Mouse (Mus musculus) heart, embryonic 10.5 days (tissue): ENCODE results near the gene Ergic1. TPM values are rescaled to one million over a fixed set of nuclear protein-coding genes. Genes with fewer than 3 reads are reported as not detected.

Experiments used
- DNase-seq: peaks from one replicate; pipeline ENCODE4 v3.0.0-alpha.2; 2017; ENCODE audit warnings: low spot score
- H3K27ac ChIP-seq: fragments of 300-500 bp; sonication (generic); 2 replicates; pipeline ENCODE4 v1.5.1; 2016; ENCODE audit warnings: mild to moderate bottlenecking
- H3K27me3 ChIP-seq: fragments of 300-500 bp; sonication (generic); 2 replicates; pipeline ENCODE4 v1.6.1; 2016; ENCODE audit warnings: mild to moderate bottlenecking; ENCODE audit not compliant: poor library complexity, insufficient read depth, severe bottlenecking
- H3K36me3 ChIP-seq: fragments of 300-500 bp; sonication (generic); 2 replicates; pipeline ENCODE4 v1.6.1; 2016; ENCODE audit warnings: mild to moderate bottlenecking, moderate library complexity
- H3K4me1 ChIP-seq: fragments of 300-500 bp; sonication (generic); 2 replicates; pipeline ENCODE4 v1.6.1; 2016; ENCODE audit warnings: mild to moderate bottlenecking
- H3K4me3 ChIP-seq: fragments of 300-500 bp; sonication (generic); 2 replicates; pipeline ENCODE4 v1.5.1; 2016; ENCODE audit warnings: mild to moderate bottlenecking, moderate library complexity
- H3K9me3 ChIP-seq: fragments of 300-500 bp; sonication (generic); 2 replicates; pipeline ENCODE4 v1.6.1; 2016; ENCODE audit warnings: mild to moderate bottlenecking, moderate library complexity
- WGBS: fragments of 180-500 bp; shearing (Covaris S2); methylation state at CpG from one replicate; pipeline ENCODE4 v1.1.7; 2016; 5-methylcytosine and 5-hydroxymethylcytosine counted together
- polyA plus RNA-seq: library from polyadenylated mRNA; unstranded; fragments of >200 nt; fragmentation: Nextera tagmentation; extraction: Ambion mirVana; gene quantifications from 2 replicates; pipeline ENCODE4 v1.2.1, GENCODE M21; 2016

Gene Ergic1
- polyA plus RNA-seq, 1 experiment from 2014 or later = 150 TPM

GRCm38 (mm10) chr17:26611328-26611727 lies 50.0 kb downstream of the Ergic1 start:
- DNase-seq = no peak
- Histone ChIP-seq H3K27ac (peak overlapping the region; percentile 90), H3K4me3 (no peak overlapping the region), H3K9me3 (no peaks in the 10 kb centered on the region), H3K4me1 (peaks cover 41% of the 10 kb centered on the region), H3K27me3 (no peaks in the 10 kb centered on the region), H3K36me3 (peaks cover 70% of the 10 kb centered on the region)
- 57% methylated on average over 7 of the region's 7 CpGs for WGBS

DNA sequence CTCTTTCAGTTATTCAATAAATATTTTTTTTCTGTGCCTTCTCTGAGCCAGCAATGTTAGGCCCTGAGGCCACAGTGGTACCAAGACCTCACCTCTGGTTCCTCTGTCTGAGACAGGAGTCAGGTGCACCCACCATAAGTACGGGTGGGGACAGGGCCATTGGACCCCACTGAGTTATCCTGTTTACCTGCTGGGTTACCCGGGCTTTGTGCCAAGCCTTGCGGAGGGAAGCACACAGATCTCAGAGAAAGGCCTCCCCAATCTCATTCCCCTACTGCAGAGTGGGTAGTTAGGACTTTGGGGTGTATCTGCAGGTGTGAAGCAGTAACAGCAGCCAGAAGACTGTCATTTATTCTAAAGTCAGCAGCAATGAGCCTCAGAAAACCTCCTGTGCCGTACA lies 50.6 kb downstream of the Ergic1 start:
- Histone ChIP-seq H3K4me3 (no peak overlapping the region), H3K27me3 (no peaks in the 10 kb centered on the region), H3K9me3 (no peaks in the 10 kb centered on the region), H3K4me1 (peaks cover 46% of the 10 kb centered on the region), H3K36me3 (peaks cover 72% of the 10 kb centered on the region), H3K27ac (peak overlapping the region; percentile 90)
- WGBS = 93% methylated on average over 4 of the region's 4 CpGs
- no peak for DNase-seq

DNA sequence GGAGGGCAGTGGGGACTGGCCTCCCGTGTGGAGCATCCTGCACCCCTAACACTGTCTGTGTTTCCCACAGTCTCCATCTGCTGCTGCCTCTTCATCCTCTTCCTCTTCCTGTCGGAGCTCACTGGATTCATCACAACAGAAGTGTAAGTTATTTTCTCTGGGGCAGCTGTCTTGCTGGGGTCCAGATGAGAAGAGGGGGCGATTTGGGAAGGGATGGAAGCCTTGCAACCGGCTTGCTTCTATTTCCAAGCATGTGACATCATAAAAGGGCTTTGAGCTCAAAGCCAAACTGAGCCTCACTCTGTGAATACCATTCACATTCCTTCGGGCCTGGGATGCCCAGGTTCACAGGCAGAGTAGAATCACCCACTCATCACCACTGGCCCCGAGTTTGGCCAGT lies 53.0 kb downstream of the Ergic1 start:
- Histone ChIP-seq H3K27ac (peak overlapping the region; percentile 0; the same call in 1 of the 2 replicates), H3K9me3 (no peaks in the 10 kb centered on the region), H3K4me1 (peaks cover 37% of the 10 kb centered on the region), H3K27me3 (no peaks in the 10 kb centered on the region), H3K4me3 (no peak overlapping the region), H3K36me3 (peaks cover 78% of the 10 kb centered on the region)
- no peak for DNase-seq
- 82% methylated on average over 6 of the region's 6 CpGs for WGBS

DNA sequence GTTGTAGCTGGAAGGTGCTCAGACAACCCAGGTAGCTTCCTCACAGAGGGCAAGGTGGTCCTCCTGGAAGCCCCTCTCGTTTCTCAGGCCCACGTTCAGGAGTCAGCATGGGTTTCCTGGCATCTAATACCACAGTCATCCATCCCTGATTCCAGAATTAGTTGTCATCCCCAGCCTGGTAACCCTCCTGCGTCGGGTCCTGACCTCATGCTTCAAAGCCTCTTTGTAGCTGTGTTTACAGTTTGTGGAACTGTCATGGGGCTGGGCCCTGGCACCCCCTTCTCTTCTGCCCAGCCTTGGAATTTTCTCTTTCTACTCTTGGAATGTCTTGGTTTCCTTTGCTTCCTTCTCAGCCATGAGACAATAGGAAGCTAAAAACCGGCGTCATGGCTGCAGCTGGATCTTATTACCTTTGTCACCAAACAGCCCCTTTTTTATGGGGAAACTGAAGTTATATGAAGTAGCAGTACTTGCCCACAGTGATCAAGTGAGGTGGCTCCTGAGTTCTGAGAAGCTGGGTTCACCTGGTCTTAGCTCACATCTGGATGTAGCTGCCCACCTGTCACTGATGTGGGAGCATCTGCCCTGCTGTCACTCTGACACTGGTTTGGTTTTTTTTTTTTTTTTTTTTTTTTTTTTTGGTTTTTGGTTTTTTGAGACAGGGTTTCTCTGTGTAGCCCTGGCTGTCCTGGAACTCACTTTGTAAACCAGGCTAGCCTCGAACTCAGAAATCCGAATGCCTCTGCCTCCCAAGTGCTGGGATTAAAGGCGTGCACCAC lies 53.6 kb downstream of the Ergic1 start:
- H3K27ac ChIP-seq = 0 out of 2 replicates have a peak overlapping the region, but pooled peaks have one; percentile 0
- no peak for DNase-seq
- WGBS = 86% methylated on average over 9 of the region's 9 CpGs
- H3K4me3 ChIP-seq = no peak overlapping the region
- H3K9me3 ChIP-seq = no peaks in the 10 kb centered on the region
- peaks cover 37% of the 10 kb centered on the region for H3K4me1 ChIP-seq
- H3K36me3 ChIP-seq = peaks cover 78% of the 10 kb centered on the region
- H3K27me3 ChIP-seq = no peaks in the 10 kb centered on the region

- Histone ChIP-seq H3K4me3 (no peak overlapping the region), H3K4me1 (peaks cover 22% of the 10 kb centered on the region), H3K27ac (peak overlapping the region; percentile 56; the same call in 1 of the 2 replicates), H3K9me3 (no peaks in the 10 kb centered on the region), H3K27me3 (no peaks in the 10 kb centered on the region), H3K36me3 (peaks cover 76% of the 10 kb centered on the region)
- no peak for DNase-seq
- 75% methylated on average over 2 of the region's 2 CpGs for WGBS
Observed at GRCm38 (mm10) chr17:26616696-26617095, 55.4 kb downstream of the Ergic1 start.

GRCm38 (mm10) chr17:26618498-26618897 lies 57.2 kb downstream of the Ergic1 start:
- H3K36me3 ChIP-seq = peaks cover 80% of the 10 kb centered on the region
- WGBS = 83% methylated on average over 5 of the region's 5 CpGs

GRCm38 (mm10) chr17:26619577-26619976 lies 58.3 kb downstream of the Ergic1 start:
- H3K9me3 ChIP-seq = no peaks in the 10 kb centered on the region
- DNase-seq = no peak
- H3K36me3 ChIP-seq = peaks cover 80% of the 10 kb centered on the region
- no peak overlapping the region for H3K27ac ChIP-seq
- WGBS = 87% methylated on average over 6 of the region's 6 CpGs
- no peaks in the 10 kb centered on the region for H3K27me3 ChIP-seq
- peaks cover 6% of the 10 kb centered on the region; the same call in 1 of the 2 replicates for H3K4me1 ChIP-seq
- no peak overlapping the region for H3K4me3 ChIP-seq

More at GRCm38 (mm10) chr17:26618498-26618897, 57.2 kb downstream of the Ergic1 start:
- H3K27me3 ChIP-seq = no peaks in the 10 kb centered on the region
- H3K9me3 ChIP-seq = no peaks in the 10 kb centered on the region
- DNase-seq = no peak
- H3K27ac ChIP-seq = no peak overlapping the region
- H3K4me1 ChIP-seq = peaks cover 13% of the 10 kb centered on the region; the same call in 1 of the 2 replicates
- H3K4me3 ChIP-seq = no peak overlapping the region

DNA sequence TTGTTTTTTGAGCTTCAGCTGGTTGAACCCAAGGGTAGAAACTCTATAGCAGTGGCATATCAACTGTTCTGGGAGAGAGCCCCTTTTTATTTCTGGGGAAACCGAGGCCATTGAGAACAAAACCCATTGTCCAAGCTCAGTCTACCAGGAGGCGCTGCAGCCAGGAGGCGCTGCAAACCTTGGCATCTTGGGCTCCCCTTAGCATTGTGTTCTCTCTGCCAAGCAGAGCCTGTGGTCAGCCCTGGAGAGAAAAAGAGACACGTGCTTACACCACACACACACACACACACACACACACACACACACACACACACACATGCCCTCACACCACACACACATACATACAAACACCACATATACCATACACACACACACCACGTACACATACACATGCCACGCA lies 59.0 kb downstream of the Ergic1 start:
- Histone ChIP-seq H3K27me3 (no peaks in the 10 kb centered on the region), H3K36me3 (peaks cover 82% of the 10 kb centered on the region), H3K27ac (no peak overlapping the region), H3K9me3 (no peaks in the 10 kb centered on the region), H3K4me3 (no peak overlapping the region), H3K4me1 (peaks cover 6% of the 10 kb centered on the region; the same call in 1 of the 2 replicates)
- no peak for DNase-seq
- WGBS = 87% methylated on average over 6 of the region's 6 CpGs

DNA sequence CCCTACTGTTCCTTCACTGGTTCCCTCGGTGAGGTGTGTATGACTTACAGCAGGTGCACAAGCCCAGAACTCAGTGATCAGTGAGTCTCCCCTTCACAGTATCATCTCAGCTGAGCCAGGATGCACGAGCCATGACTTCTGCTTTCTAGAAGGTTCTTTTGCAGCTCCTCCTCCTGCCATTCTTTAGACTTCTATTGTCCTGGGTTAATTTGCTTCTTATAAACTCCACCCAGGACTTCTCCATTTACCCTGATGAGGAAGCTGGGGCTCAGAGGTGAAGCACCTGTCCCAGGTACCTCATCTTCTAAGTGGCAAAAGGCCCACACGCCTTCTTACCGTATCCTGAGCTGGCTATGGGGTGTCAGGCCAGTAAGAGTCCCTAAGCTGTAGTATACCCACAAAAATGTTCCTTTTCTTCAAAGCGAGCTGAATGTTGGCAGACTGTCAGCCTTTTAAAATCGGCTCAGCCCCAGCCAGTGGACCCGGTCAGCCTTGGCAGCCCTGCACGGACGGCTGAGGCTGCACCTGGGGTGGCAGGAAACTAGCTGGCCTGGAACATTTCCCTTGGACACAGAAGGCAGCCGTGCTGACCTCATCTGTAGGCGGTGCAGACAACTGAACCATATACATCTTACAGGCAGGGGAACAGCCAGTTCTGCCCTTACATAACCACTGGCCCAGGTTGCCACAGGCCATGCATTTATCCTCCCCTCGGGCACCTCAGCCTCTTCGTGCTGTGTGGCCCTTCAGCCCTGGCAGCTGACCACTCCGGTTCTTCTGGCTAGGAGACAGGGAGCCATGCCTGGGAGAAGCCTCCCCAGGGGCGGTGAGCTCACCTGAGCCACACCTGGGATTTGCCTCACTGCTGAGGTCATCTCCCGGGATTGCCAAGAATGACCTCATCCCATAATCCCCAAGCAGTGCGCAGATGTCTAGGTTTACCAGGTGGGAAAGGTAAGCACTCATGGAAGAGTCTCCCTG lies 59.8 kb downstream of the Ergic1 start:
- DNase-seq = no peak
- Histone ChIP-seq H3K27ac (peak overlapping the region; percentile 29; the same call in 1 of the 2 replicates), H3K4me1 (peaks cover 6% of the 10 kb centered on the region; the same call in 1 of the 2 replicates), H3K9me3 (no peaks in the 10 kb centered on the region), H3K36me3 (peaks cover 83% of the 10 kb centered on the region), H3K27me3 (no peaks in the 10 kb centered on the region), H3K4me3 (no peak overlapping the region)
- 86% methylated on average over 17 of the region's 17 CpGs for WGBS

GRCm38 (mm10) chr17:26621912-26622311 lies 60.6 kb downstream of the Ergic1 start:
- H3K4me3 ChIP-seq = no peak overlapping the region
- WGBS = 86% methylated on average over 5 of the region's 5 CpGs
- no peak for DNase-seq

GRCm38 (mm10) chr17:26623991-26624390 lies 62.7 kb downstream of the Ergic1 start:
- WGBS = 83% methylated on average over 6 of the region's 6 CpGs
- H3K27ac ChIP-seq = no peak overlapping the region
- no peak overlapping the region for H3K4me3 ChIP-seq
- DNase-seq = no peak
- H3K36me3 ChIP-seq = peaks cover 82% of the 10 kb centered on the region
- H3K9me3 ChIP-seq = no peaks in the 10 kb centered on the region
- H3K27me3 ChIP-seq = no peaks in the 10 kb centered on the region
- H3K4me1 ChIP-seq = no peaks in the 10 kb centered on the region

More at GRCm38 (mm10) chr17:26621912-26622311, 60.6 kb downstream of the Ergic1 start:
- H3K27me3 ChIP-seq = no peaks in the 10 kb centered on the region
- H3K4me1 ChIP-seq = peaks cover 2% of the 10 kb centered on the region; the same call in 1 of the 2 replicates
- peaks cover 81% of the 10 kb centered on the region for H3K36me3 ChIP-seq
- H3K9me3 ChIP-seq = no peaks in the 10 kb centered on the region
- H3K27ac ChIP-seq = no peak overlapping the region

DNA sequence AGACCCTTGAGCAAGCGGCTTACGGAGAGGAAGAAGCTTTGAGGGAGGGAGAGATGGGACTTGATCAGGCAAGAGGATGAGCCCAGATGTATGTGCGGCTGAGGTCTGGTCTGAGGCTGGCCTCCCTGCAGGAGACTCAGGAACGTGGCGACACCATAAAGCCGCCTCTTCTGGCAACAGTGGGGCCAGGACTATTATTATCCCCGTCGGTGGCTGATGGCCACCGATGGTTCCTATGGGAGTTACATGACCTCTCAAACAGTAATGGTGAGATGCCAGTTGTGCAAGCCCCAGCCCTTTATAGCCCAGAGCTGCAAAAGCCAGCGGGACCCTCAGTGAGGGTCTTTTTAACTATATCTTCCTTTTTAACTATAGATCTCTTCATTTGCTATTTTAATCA lies 63.7 kb downstream of the Ergic1 start:
- DNase-seq = no peak
- H3K27me3 ChIP-seq = no peaks in the 10 kb centered on the region
- no peaks in the 10 kb centered on the region for H3K9me3 ChIP-seq
- WGBS = 87% methylated on average over 10 of the region's 10 CpGs
- H3K4me3 ChIP-seq = no peak overlapping the region
- no peak overlapping the region for H3K27ac ChIP-seq
- peaks cover 83% of the 10 kb centered on the region for H3K36me3 ChIP-seq
- no peaks in the 10 kb centered on the region for H3K4me1 ChIP-seq
